Mouse (Mus musculus) left cerebral cortex, postnatal 14 days (tissue): ENCODE results near the gene Mpzl1. TPM values are rescaled to one million over a fixed set of nuclear protein-coding genes. Genes with fewer than 3 reads are reported as not detected.

ENCODE experiments used
- DNase-seq, 2 experiments: peaks; one replicate each; pipeline ENCODE4 v3.0.0; 2021 to 2022; ENCODE audit warnings: low spot score in 2 of 2, mixed read lengths in 1 of 2
- intact Hi-C: fragments of 180-260 bp; cut with DNase I; formaldehyde crosslinking; loops from one replicate; pipeline ENCODE4 v1.15.1; 2025
- total RNA-seq, 2 experiments: library from RNA; stranded (reverse); gene quantifications; 2 replicates each; pipeline ENCODE4 v1.2.3; 2021

Gene Mpzl1
- total RNA-seq, 2 experiments from 2014 or later = 52.5 to 61.7 TPM

GRCm38 (mm10) chr1:165661725-165662124 is 27.4 kb upstream of the Mpzl1 start:
- intact Hi-C loops = no loop called here
- DNase-seq = no peak

GRCm38 (mm10) chr1:165661191-165661590 is 26.9 kb upstream of the Mpzl1 start:
- no peak for DNase-seq
- intact Hi-C loops = no loop called here

GRCm38 (mm10) chr1:165660774-165661173 is 26.4 kb upstream of the Mpzl1 start:
- peak; percentile 77 to 80 for DNase-seq
- intact Hi-C loops = loop anchor here (1.0 kb wide), 1 partner anchor 76 kb away; no protein-coding TSS in a partner anchor

- peak; percentile 82 to 87 for DNase-seq
- intact Hi-C loops = loop anchor here (1.0 kb wide), 1 partner anchor 75 kb away; no protein-coding TSS in a partner anchor
Observed at GRCm38 (mm10) chr1:165658602-165659001, 24.3 kb upstream of the Mpzl1 start.

GRCm38 (mm10) chr1:165655482-165655881 is 21.1 kb upstream of the Mpzl1 start:
- intact Hi-C loops = no loop called here
- no peak for DNase-seq

GRCm38 (mm10) chr1:165655022-165655421 is 20.7 kb upstream of the Mpzl1 start:
- intact Hi-C loops = no loop called here
- DNase-seq = no peak

- intact Hi-C loops = no loop called here
- no peak for DNase-seq
Observed at GRCm38 (mm10) chr1:165653126-165653885, 19.0 kb upstream of the Mpzl1 start.

- DNase-seq = no peak
- intact Hi-C loops = no loop called here
Observed at GRCm38 (mm10) chr1:165652507-165652906, 18.2 kb upstream of the Mpzl1 start.

- DNase-seq = no peak
- intact Hi-C loops = no loop called here
Observed at GRCm38 (mm10) chr1:165651158-165651557, 16.8 kb upstream of the Mpzl1 start.

- intact Hi-C loops = no loop called here
- no peak for DNase-seq
Observed at GRCm38 (mm10) chr1:165645102-165645501, 10.8 kb upstream of the Mpzl1 start.

- intact Hi-C loops = loop anchor here (2.0 to 5.0 kb wide), 2 partner anchors 56 to 183 kb away; partner anchors contain the start of genes Dcaf6 and Mpc2
- no peak for DNase-seq
Observed at GRCm38 (mm10) chr1:165643735-165644134, 9.4 kb upstream of the Mpzl1 start.

- DNase-seq = peak; percentile 47 to 52
- intact Hi-C loops = loop anchor here (2.0 to 5.0 kb wide), 2 partner anchors 56 to 182 kb away; partner anchors contain the start of genes Dcaf6 and Mpc2
Observed at GRCm38 (mm10) chr1:165642780-165643311, 8.5 kb upstream of the Mpzl1 start.

GRCm38 (mm10) chr1:165641786-165642771 is 7.7 kb upstream of the Mpzl1 start:
- intact Hi-C loops = loop anchor here (2.0 to 5.0 kb wide), 2 partner anchors 55 to 181 kb away; partner anchors contain the start of genes Dcaf6 and Mpc2
- DNase-seq = peak; percentile 84 to 92

GRCm38 (mm10) chr1:165641271-165641771 is 7.0 kb upstream of the Mpzl1 start:
- peak; percentile 76 to 85 for DNase-seq
- intact Hi-C loops = loop anchor here (5.0 kb wide), 1 partner anchor 54 kb away; no protein-coding TSS in a partner anchor

GRCm38 (mm10) chr1:165636289-165636688 is 2.0 kb upstream of the Mpzl1 start:
- DNase-seq = no peak
- intact Hi-C loops = no loop called here

GRCm38 (mm10) chr1:165635055-165635897 is 938 bp upstream of the Mpzl1 start:
- intact Hi-C loops = no loop called here
- no peak for DNase-seq

- intact Hi-C loops = no loop called here
- no peak for DNase-seq
Observed at GRCm38 (mm10) chr1:165633345-165633744, 993 bp downstream of the Mpzl1 start.

GRCm38 (mm10) chr1:165631136-165631535 is 3.2 kb downstream of the Mpzl1 start:
- intact Hi-C loops = no loop called here
- DNase-seq = no peak
